Mouse (Mus musculus) stomach, embryonic 16.5 days (tissue): Measurements from ENCODE around the gene Rcn1. TPM values are rescaled to one million over a fixed set of nuclear protein-coding genes. Genes with fewer than 3 reads are reported as not detected.

Source experiments
- ATAC-seq: fragments of 200-750 bp; cut with Nextera tagmentation; 2 replicates; pipeline ENCODE4 v1.8.0; 2017; ENCODE audit warnings: moderate number of reproducible peaks, moderate TSS enrichment; ENCODE audit not compliant: insufficient read depth, low FRiP score
- H3K27ac ChIP-seq: fragments of 300-500 bp; sonication (generic); 2 replicates; pipeline ENCODE4 v1.5.1; 2014; ENCODE audit warnings: low read length
- H3K27me3 ChIP-seq: fragments of 300-500 bp; sonication (generic); 2 replicates; pipeline ENCODE4 v1.6.1; 2014; ENCODE audit warnings: low read length, control low read depth, mixed read lengths; ENCODE audit not compliant: control insufficient read depth, insufficient read depth
- H3K36me3 ChIP-seq: fragments of 300-500 bp; sonication (generic); 2 replicates; pipeline ENCODE4 v1.6.1; 2014; ENCODE audit warnings: low read length; ENCODE audit not compliant: control insufficient read depth, insufficient read depth
- H3K4me1 ChIP-seq: fragments of 300-500 bp; sonication (generic); 2 replicates; pipeline ENCODE4 v1.6.1; 2014; ENCODE audit warnings: low read length, control low read depth, mixed read lengths; ENCODE audit not compliant: control insufficient read depth, insufficient read depth
- H3K4me2 ChIP-seq: fragments of 300-500 bp; sonication (generic); 2 replicates; pipeline ENCODE4 v1.6.1; 2014; ENCODE audit warnings: low read depth, low read length, mixed read lengths
- H3K4me3 ChIP-seq: fragments of 300-500 bp; sonication (generic); replicated peaks from 2 replicates; pipeline ENCODE4 v1.5.1; 2014; ENCODE audit warnings: mild to moderate bottlenecking, low read length
- H3K9ac ChIP-seq: fragments of 300-500 bp; sonication (generic); 2 replicates; pipeline ENCODE4 v1.6.1; 2014; ENCODE audit warnings: low read length
- H3K9me3 ChIP-seq: fragments of 300-500 bp; sonication (generic); replicated peaks from 2 replicates; pipeline ENCODE4 v1.6.1; 2016; ENCODE audit warnings: low read length, control low read depth; ENCODE audit not compliant: control insufficient read depth
- WGBS: fragments of 180-500 bp; shearing (Covaris S2); extraction: QIAGEN DNeasy Blood & Tissue Kit; methylation state at CpG from one replicate; pipeline ENCODE4 v1.1.7; 2014; 5-methylcytosine and 5-hydroxymethylcytosine counted together
- polyA plus RNA-seq: library from polyadenylated mRNA; unstranded; fragments of >200 nt; fragmentation: Nextera tagmentation; extraction: Ambion mirVana; gene quantifications from 2 replicates; pipeline ENCODE4 v1.2.1, GENCODE M21; 2015

The Rcn1 gene
- polyA plus RNA-seq, 1 experiment from 2014 or later: 141 TPM

- Histone ChIP-seq H3K4me3 (no peak overlapping the region), H3K4me1 (no peaks in the 10 kb centered on the region), H3K36me3 (no peaks in the 10 kb centered on the region), H3K9me3 (no peaks in the 10 kb centered on the region), H3K9ac (no peak overlapping the region), H3K27me3 (no peaks in the 10 kb centered on the region), H3K4me2 (no peak overlapping the region), H3K27ac (no peak overlapping the region)
- no peak for ATAC-seq
- 33% methylated on average over 8 of the region's 8 CpGs for WGBS
Observed at GRCm38 (mm10) chr2:105337171-105337875, 61.8 kb downstream of the Rcn1 start.

- Histone ChIP-seq H3K36me3 (no peaks in the 10 kb centered on the region), H3K4me1 (no peaks in the 10 kb centered on the region), H3K4me2 (no peak overlapping the region), H3K4me3 (no peak overlapping the region), H3K9ac (no peak overlapping the region), H3K27ac (no peak overlapping the region), H3K27me3 (no peaks in the 10 kb centered on the region), H3K9me3 (no peaks in the 10 kb centered on the region)
- 25% methylated on average over 12 of the region's 12 CpGs for WGBS
- ATAC-seq: no peak
Observed at GRCm38 (mm10) chr2:105336314-105337027, 62.6 kb downstream of the Rcn1 start.

Other genes with a start within 250 kb of the Rcn1 start
- gene Them7, start 175.0 kb downstream of the Rcn1 start, polyA plus RNA-seq: 0.41 and 0.56 TPM in 2 replicates